Mouse (Mus musculus) midbrain, embryonic 16.5 days (tissue): ENCODE measurements at regions not wholly inside any gene's neighbourhood (a gene's known extent, or its start where the extent isn't known, plus 50 kb on each side); places are given as distances from the start of the nearest gene placed in this dataset.

Experiments
- ATAC-seq: fragments of 200-750 bp; cut with Nextera tagmentation; 2 replicates; pipeline ENCODE4 v1.8.0; 2017; ENCODE audit warnings: moderate TSS enrichment
- H3K27ac ChIP-seq: fragments of 300-500 bp; sonication (generic); 2 replicates; pipeline ENCODE4 v1.5.1; 2014; ENCODE audit warnings: mild to moderate bottlenecking, low read length, mixed read lengths
- H3K27me3 ChIP-seq: fragments of 300-500 bp; sonication (generic); 2 replicates; pipeline ENCODE4 v1.6.1; 2014; ENCODE audit warnings: low read depth, low read length, mixed read lengths; ENCODE audit not compliant: control insufficient read depth, insufficient read depth
- H3K36me3 ChIP-seq: fragments of 300-500 bp; sonication (generic); 2 replicates; pipeline ENCODE4 v1.6.1; 2014; ENCODE audit warnings: mild to moderate bottlenecking, low read length, moderate library complexity, mixed read lengths; ENCODE audit not compliant: control insufficient read depth, insufficient read depth
- H3K4me1 ChIP-seq: fragments of 300-500 bp; sonication (generic); 2 replicates; pipeline ENCODE4 v1.6.1; 2014; ENCODE audit warnings: mild to moderate bottlenecking, low read length, mixed read lengths; ENCODE audit not compliant: control insufficient read depth, insufficient read depth
- H3K4me2 ChIP-seq: fragments of 300-500 bp; sonication (generic); 2 replicates; pipeline ENCODE4 v1.6.1; 2014; ENCODE audit warnings: mild to moderate bottlenecking, low read length, mixed read lengths
- H3K4me3 ChIP-seq: fragments of 300-500 bp; sonication (generic); 2 replicates; pipeline ENCODE4 v1.5.1; 2014; ENCODE audit warnings: low read depth, mild to moderate bottlenecking, low read length, moderate library complexity, mixed read lengths
- H3K9ac ChIP-seq: fragments of 300-500 bp; sonication (generic); 2 replicates; pipeline ENCODE4 v1.6.1; 2014; ENCODE audit warnings: low read depth, low read length, mixed read lengths
- H3K9me3 ChIP-seq: fragments of 300-500 bp; sonication (generic); replicated peaks from 2 replicates; pipeline ENCODE4 v1.6.1; 2014; ENCODE audit warnings: mild to moderate bottlenecking, low read length, mixed read lengths; ENCODE audit not compliant: control insufficient read depth, poor library complexity, severe bottlenecking
- WGBS: fragments of 180-500 bp; shearing (Covaris S2); extraction: QIAGEN DNeasy Blood & Tissue Kit; methylation state at CpG from one replicate; pipeline ENCODE4 v1.1.7; 2014; 5-methylcytosine and 5-hydroxymethylcytosine counted together

DNA sequence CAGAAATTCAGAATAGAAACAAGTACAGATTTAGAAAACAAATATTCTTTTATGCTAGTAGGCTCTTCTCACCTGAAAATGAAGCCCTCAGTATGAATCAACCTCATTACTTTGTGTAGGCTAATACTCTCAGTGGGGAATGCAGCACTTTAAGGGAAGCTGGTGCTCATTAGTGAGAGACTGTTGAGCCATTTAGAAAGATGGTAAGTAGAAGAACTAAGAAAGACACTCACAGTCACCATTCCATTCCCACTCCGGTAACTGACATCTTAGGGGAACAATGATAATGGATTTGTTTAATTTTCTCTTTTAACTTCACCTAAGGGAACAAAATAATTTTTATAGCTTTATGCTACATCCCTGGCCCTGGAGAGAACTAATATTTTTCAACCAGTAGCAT lies 648.0 kb upstream of the Nova1 start:
- no peaks in the 10 kb centered on the region for H3K9me3 ChIP-seq
- no peaks in the 10 kb centered on the region for H3K36me3 ChIP-seq
- ATAC-seq, result no peak
- no peak overlapping the region for H3K4me2 ChIP-seq
- H3K9ac ChIP-seq, result no peak overlapping the region
- no peaks in the 10 kb centered on the region for H3K4me1 ChIP-seq
- H3K4me3 ChIP-seq, result no peak overlapping the region
- H3K27ac ChIP-seq, result no peak overlapping the region
- H3K27me3 ChIP-seq, result no peaks in the 10 kb centered on the region
- 48% methylated on average over 1 of the region's 1 CpGs for WGBS

DNA sequence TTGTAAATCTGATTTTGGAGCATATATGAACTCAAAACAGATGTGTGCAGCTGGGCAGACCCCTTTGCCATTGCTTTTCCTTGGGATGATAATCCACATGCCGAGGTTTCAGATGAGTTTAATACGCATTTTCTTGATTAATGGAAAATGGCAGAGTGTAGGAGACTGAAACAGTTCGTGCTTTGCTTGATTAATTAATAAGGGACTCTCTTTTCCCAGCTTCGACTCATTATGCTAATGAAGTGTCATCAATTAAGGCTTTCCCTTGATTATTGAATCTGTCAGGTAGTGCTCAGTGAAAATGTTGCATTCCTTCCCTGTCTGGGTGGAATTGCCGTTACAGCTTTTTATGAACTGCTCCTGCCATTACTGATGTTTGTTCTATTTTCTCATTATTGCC lies 647.2 kb upstream of the Nova1 start:
- H3K36me3 ChIP-seq, result no peaks in the 10 kb centered on the region
- H3K27me3 ChIP-seq, result no peaks in the 10 kb centered on the region
- H3K4me3 ChIP-seq, result no peak overlapping the region
- WGBS, result 57% methylated on average over 5 of the region's 5 CpGs
- H3K4me1 ChIP-seq, result no peaks in the 10 kb centered on the region
- no peak overlapping the region for H3K4me2 ChIP-seq
- H3K9ac ChIP-seq, result no peak overlapping the region
- peak; percentile 36; the same call in 1 of the 2 replicates for ATAC-seq
- no peak overlapping the region for H3K27ac ChIP-seq
- no peaks in the 10 kb centered on the region for H3K9me3 ChIP-seq

DNA sequence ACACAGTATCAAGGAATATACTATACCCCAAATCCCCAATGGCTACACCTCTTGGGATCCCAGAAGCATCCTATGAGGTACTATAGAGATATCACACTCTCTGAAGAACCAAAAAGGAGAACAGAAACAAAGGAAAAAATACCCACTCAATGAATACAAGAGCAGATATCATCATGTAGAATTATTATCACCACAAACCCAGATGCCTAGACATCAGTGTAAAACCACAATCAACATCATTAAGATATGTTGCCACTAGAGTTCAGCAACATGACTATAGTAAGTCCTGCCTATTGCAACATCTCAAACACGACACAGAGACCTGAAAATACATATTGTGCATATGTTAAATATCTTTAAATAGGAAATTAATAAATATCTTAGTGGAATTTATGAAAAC lies 612.9 kb upstream of the Nova1 start:
- no peak overlapping the region for H3K9ac ChIP-seq
- no peak for ATAC-seq
- no peak overlapping the region for H3K4me2 ChIP-seq
- H3K4me3 ChIP-seq, result no peak overlapping the region
- no peaks in the 10 kb centered on the region for H3K4me1 ChIP-seq
- no peaks in the 10 kb centered on the region for H3K36me3 ChIP-seq
- H3K9me3 ChIP-seq, result no peaks in the 10 kb centered on the region
- H3K27me3 ChIP-seq, result no peaks in the 10 kb centered on the region
- WGBS, result 63% methylated on average over 1 of the region's 1 CpGs
- H3K27ac ChIP-seq, result no peak overlapping the region

DNA sequence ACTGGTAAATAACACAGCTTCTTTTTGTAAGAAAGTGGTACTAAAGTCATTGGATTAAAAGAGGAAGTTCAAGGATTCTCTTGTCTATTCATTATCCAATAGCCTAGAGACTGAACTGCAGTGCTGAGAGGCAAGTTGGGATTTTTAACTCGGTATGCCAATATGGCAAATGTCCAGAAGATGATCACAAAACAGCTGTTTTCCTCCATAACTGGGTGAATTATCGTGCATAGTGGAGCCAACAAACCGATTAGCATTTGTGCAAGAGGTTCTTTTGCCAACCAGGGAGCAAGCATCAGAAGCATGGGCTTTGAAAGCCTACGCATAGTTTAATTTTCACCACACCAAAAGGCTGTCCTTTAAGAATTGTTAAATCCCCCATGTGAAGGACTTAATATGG lies 593.5 kb upstream of the Nova1 start:
- no peaks in the 10 kb centered on the region for H3K4me1 ChIP-seq
- H3K27me3 ChIP-seq, result no peaks in the 10 kb centered on the region
- no peak overlapping the region for H3K9ac ChIP-seq
- no peaks in the 10 kb centered on the region for H3K9me3 ChIP-seq
- WGBS, result 75% methylated on average over 4 of the region's 4 CpGs
- no peak for ATAC-seq
- H3K4me3 ChIP-seq, result no peak overlapping the region
- no peak overlapping the region for H3K4me2 ChIP-seq
- no peak overlapping the region for H3K27ac ChIP-seq
- no peaks in the 10 kb centered on the region for H3K36me3 ChIP-seq

DNA sequence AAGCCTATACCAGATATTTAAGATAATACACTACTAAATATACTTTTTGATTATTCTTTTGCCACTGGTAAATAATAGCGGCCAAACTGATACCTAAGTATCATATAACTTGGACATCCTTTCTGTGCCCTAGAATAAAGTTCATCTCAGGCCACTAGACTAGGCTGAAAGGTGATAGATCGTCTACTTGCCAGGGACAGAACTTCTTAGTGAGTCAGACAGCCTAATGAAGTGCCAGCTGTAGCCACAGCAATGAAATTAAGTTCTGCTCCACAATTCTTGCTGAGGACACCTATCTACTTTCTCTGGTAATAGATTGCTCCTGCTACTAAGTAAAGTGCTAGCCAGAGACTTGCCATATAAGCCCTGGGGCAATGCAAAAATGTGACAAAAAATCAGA lies 587.8 kb upstream of the Nova1 start:
- H3K27me3 ChIP-seq, result no peaks in the 10 kb centered on the region
- no peak overlapping the region for H3K4me2 ChIP-seq
- no peak for ATAC-seq
- no peak overlapping the region for H3K27ac ChIP-seq
- no peaks in the 10 kb centered on the region for H3K4me1 ChIP-seq
- no peak overlapping the region for H3K4me3 ChIP-seq
- 88% methylated on average over 2 of the region's 2 CpGs for WGBS
- no peaks in the 10 kb centered on the region for H3K36me3 ChIP-seq
- H3K9ac ChIP-seq, result no peak overlapping the region
- no peaks in the 10 kb centered on the region for H3K9me3 ChIP-seq

DNA sequence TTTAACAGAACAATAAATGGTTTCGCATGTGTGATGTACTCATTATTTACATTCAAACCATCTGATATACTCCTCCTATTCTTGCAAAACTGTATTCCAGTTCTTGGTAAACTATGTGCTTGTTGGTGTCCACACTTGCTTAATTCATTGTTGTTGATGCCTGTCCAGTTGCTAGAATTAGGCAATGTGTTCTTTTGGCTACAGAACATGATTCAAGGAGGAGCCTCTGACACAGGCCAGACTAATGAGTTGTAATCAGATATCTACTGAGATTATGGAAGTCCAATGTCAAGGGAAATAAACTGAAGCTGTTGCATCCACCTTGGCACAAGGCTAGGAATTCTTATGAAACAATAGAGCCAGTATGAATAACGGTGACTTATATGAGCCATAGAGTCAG lies 587.4 kb upstream of the Nova1 start:
- Histone ChIP-seq H3K27me3 (no peaks in the 10 kb centered on the region), H3K36me3 (no peaks in the 10 kb centered on the region), H3K4me3 (no peak overlapping the region), H3K4me2 (no peak overlapping the region), H3K4me1 (no peaks in the 10 kb centered on the region), H3K9me3 (no peaks in the 10 kb centered on the region), H3K27ac (no peak overlapping the region), H3K9ac (no peak overlapping the region)
- no peak for ATAC-seq
- WGBS, result 91% methylated on average over 2 of the region's 2 CpGs

DNA sequence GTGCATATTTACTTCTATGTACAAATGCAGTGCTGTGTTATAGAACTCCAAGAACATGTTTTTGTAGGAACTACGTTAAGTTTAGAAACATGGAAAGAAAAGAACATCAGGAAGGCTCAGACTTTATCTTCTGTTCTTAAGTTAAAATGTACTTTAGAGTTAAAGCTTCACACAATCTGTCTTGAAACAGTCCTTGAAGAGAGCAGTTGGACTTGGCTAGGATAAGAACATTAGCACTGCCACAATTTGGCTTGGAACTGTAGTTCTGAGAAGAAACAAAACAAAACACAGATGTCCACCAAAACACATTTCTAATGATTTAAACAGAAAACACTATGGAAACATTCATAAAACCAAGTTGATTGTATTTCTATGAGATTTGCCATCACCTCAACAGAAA lies 564.5 kb upstream of the Nova1 start:
- Histone ChIP-seq H3K4me2 (no peak overlapping the region), H3K36me3 (no peaks in the 10 kb centered on the region), H3K27me3 (no peaks in the 10 kb centered on the region), H3K9ac (no peak overlapping the region), H3K9me3 (no peaks in the 10 kb centered on the region), H3K4me1 (no peaks in the 10 kb centered on the region), H3K27ac (no peak overlapping the region), H3K4me3 (no peak overlapping the region)
- no peak for ATAC-seq
- 90% methylated on average over 1 of the region's 1 CpGs for WGBS

DNA sequence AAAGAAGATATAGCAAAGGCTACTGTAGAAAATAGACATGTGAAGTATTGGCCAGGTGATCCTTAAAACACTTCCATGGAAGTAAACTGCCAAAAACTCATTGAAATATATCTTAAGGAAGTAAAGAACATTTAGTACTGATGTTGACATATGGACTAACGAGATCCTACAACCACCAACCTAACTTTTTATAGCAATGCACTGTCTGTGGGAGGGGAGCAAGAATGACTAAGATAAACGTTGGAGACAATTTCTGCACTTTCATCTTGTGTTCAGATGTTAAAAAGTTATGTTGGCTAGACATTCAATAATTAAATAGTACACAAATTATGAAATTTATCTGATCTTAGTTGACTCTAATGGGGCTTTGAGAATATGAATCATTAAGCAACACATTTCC lies 534.5 kb upstream of the Nova1 start:
- Histone ChIP-seq H3K9me3 (no peaks in the 10 kb centered on the region), H3K4me2 (no peak overlapping the region), H3K9ac (no peak overlapping the region), H3K27me3 (no peaks in the 10 kb centered on the region), H3K4me3 (no peak overlapping the region), H3K4me1 (no peaks in the 10 kb centered on the region), H3K27ac (no peak overlapping the region), H3K36me3 (no peaks in the 10 kb centered on the region)
- 73% methylated on average over 2 of the region's 2 CpGs for WGBS
- ATAC-seq, result no peak

DNA sequence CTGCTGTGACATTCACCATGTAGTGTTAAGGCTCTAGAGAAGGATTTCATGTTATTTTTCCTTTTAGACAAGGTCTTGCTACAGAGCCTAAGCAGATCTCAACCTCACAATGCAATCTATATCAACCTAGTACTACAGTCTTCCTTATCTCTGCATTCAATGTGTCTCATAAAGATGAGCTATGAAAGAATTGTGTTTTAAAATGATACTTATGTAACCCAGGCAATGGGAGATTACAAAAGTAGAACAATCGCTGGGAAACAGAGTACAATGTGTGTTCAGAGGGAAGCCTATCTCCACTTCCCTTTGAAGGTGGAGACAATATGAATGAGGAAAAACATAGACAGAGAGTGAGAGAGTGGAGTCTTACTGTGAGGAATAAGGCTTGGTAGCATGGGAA lies 532.5 kb upstream of the Nova1 start:
- 94% methylated on average over 1 of the region's 1 CpGs for WGBS
- H3K4me2 ChIP-seq, result no peak overlapping the region
- H3K27me3 ChIP-seq, result no peaks in the 10 kb centered on the region
- H3K4me1 ChIP-seq, result no peaks in the 10 kb centered on the region
- H3K4me3 ChIP-seq, result no peak overlapping the region
- H3K27ac ChIP-seq, result no peak overlapping the region
- no peak overlapping the region for H3K9ac ChIP-seq
- ATAC-seq, result no peak
- no peaks in the 10 kb centered on the region for H3K36me3 ChIP-seq
- H3K9me3 ChIP-seq, result no peaks in the 10 kb centered on the region

DNA sequence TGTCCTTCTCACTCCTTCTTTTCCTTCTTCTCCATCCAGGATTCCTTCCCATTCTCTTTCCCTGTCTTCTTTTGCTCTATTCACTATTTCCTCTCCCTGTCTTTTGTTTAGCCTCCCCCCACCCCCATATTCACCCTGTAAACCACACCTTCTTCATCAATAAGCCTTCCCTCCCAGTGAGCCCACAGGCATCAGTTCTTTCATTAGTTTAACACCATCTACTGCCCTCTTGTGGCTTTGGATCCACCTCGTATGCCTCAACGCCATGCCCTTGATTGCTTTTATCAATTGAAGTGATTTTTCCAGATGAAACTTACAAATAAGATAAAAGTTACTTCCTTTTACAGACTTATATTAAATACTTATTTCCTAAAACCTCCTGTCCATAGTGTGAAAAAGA lies 494.7 kb upstream of the Nova1 start:
- Histone ChIP-seq H3K4me1 (no peaks in the 10 kb centered on the region), H3K4me3 (no peak overlapping the region), H3K36me3 (no peaks in the 10 kb centered on the region), H3K9me3 (no peaks in the 10 kb centered on the region), H3K9ac (no peak overlapping the region), H3K27ac (no peak overlapping the region), H3K4me2 (no peak overlapping the region), H3K27me3 (no peaks in the 10 kb centered on the region)
- no peak for ATAC-seq
- 11% methylated on average over 2 of the region's 2 CpGs for WGBS
